Mouse (Mus musculus) C2C12 (cell line): ENCODE measurements around the gene Prr12.

ENCODE experiments used
- CEBPB ChIP-seq: IDR thresholded peaks from one replicate; pipeline ENCODE4 v1.6.1; 2011; ENCODE audit warnings: low read depth, mild to moderate bottlenecking, control low read depth, moderate library complexity
- CTCF ChIP-seq: IDR thresholded peaks from one replicate; pipeline ENCODE4 v1.5.1; 2011; ENCODE audit not compliant: control insufficient read depth, insufficient read depth, insufficient read length

DNA sequence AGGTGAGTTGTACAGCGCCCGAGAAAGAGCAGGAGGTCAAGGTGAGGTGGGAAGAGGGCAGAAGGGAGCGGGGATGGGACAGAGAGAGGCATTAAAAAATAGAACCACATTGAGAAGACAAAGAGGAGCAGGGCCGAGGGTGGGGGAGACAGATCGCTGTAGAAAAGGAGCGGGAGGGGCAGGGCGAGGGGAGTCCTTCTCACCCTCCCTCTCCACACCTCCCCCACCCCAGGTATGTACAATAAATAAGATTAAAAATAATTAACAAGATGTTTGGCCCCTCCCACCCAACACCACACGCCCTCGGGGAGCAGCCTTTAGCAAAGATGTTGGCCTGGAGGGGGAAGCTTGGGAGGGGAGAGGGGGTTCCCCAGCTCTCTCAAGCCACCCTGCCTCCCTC, 24.9 kb downstream of the Prr12 start:
- TF ChIP-seq CTCF (no peak), CEBPB (no peak)
